Mouse (Mus musculus): ENCODE results near the gene St6galnac5.

DNA sequence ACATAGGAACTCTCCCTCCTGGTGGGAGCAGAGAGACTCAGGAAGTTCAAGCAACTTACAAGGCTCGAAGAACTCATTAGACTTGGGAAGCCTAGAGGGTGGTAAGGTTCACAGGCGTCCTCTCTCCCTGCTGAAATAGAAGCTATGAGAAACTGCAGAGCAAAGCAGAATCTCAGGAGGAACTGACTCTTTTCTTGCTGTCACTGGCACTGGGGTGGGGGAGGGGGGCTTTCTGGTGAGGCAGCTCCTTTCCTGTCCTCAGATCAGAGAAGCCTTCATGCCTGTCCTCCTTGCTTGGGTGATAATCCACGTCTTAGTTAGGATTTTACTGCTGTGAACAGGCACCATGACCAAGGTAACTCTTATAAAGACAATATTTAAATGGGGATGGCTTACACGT, 50.0 kb downstream of the St6galnac5 start:
- no peak for TF ChIP-seq GATA1 (IDR thresholded peaks at IDR 0.05; ENCODE audit: borderline replicate concordance, low read length)
- TF ChIP-seq FLI1 (IDR thresholded peaks at IDR 0.05; ENCODE audit: low read length), result no peak
